Comparison of ENCODE assay signal across 8 mouse cellular contexts in the genomic region with DNA sequence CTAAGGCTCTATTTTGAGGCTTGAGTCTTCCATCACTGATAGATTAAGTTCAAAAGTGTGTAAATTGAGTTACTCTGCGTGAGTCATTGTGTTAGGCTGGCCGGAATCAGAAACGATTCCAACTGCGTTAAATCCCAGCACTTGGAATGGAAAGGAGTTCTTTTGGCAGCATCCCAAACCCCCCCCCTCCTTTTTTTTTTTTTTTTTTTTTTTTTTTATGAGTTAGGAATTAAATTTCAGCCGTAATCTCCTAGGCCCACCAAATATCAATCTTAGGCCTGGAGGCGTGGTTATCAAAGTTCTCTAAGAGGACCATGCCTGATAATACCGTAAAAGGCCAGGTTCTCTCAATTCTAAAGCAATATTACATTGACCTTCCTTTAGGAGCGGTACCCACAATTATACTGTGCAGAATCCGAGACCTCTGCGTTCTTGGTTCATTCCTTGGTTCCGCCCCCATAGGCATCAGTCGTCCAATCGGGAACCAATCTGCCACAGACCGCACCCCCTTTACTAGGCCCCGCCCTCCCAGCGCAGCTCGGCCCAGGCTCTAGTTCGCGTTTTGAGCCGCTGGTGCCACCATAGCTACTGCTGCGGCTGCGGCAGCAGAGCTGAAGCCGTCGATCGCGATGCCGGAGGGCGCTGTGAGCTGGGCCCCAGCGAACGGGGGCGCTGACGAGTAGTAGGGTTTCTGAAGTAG. TPM values are rescaled to one million over a fixed set of nuclear protein-coding genes. Genes with fewer than 3 reads are reported as not detected.
A peak's percentile ranks its signal among the peaks of the same experiment; 100 is the strongest.
DNase-seq lines count a peak whose midpoint lies in the region; ATAC-seq and TF ChIP-seq lines count a peak whose summit lies in the region.

No protein-coding gene starts in this region.

- peak overlapping the region; percentile 83 for H3K9ac ChIP-seq in heart, embryonic 11.5 days (ENCODE audit: low read depth, low read length)
- peak overlapping the region; percentile 80 for H3K9ac ChIP-seq in kidney, embryonic 16.5 days (replicated peaks; ENCODE audit: low read length)
- H3K9ac ChIP-seq in liver, adult 2 months (ENCODE audit: low read depth, low read length), result peak overlapping the region; percentile 70

- no peaks in the 10 kb centered on the region for H3K79me3 ChIP-seq in C2C12 (ENCODE audit: low read depth)

- H3K36me3 ChIP-seq in C2C12 (ENCODE audit: control insufficient read depth, insufficient read depth) (no peaks in the 10 kb centered on the region), myocyte (ENCODE audit: control insufficient read depth, insufficient read depth) (no peaks in the 10 kb centered on the region)
- no peaks in the 10 kb centered on the region for H3K36me3 ChIP-seq in erythroblast, embryonic 14.5 days (ENCODE audit: control insufficient read depth)
- H3K36me3 ChIP-seq in heart, embryonic 11.5 days (ENCODE audit: control insufficient read depth, insufficient read depth, low read length), result no peaks in the 10 kb centered on the region
- H3K36me3 ChIP-seq in kidney, embryonic 16.5 days (ENCODE audit: insufficient read depth, low read length), result no peaks in the 10 kb centered on the region
- no peaks in the 10 kb centered on the region for H3K36me3 ChIP-seq in liver, adult 2 months (ENCODE audit: control insufficient read depth, insufficient read depth, low read length)
- H3K36me3 ChIP-seq in splenic B cell, adult 2 months (ENCODE audit: control insufficient read depth, insufficient read depth, low read length, poor library complexity, severe bottlenecking), result no peaks in the 10 kb centered on the region

- H3K27me3 ChIP-seq in C2C12 (ENCODE audit: control insufficient read depth, insufficient read depth, insufficient read length) (no peaks in the 10 kb centered on the region), myocyte (ENCODE audit: control insufficient read depth, insufficient read depth, insufficient read length) (no peaks in the 10 kb centered on the region)
- no peaks in the 10 kb centered on the region for H3K27me3 ChIP-seq in erythroblast, embryonic 14.5 days (ENCODE audit: control insufficient read depth)
- no peaks in the 10 kb centered on the region for H3K27me3 ChIP-seq in heart, embryonic 11.5 days (ENCODE audit: control insufficient read depth, insufficient read depth, low read length)
- H3K27me3 ChIP-seq in kidney, embryonic 16.5 days (ENCODE audit: insufficient read depth, low read length), result no peaks in the 10 kb centered on the region
- no peaks in the 10 kb centered on the region for H3K27me3 ChIP-seq in liver, adult 2 months (ENCODE audit: control insufficient read depth, insufficient read depth, low read length)
- H3K27me3 ChIP-seq in splenic B cell, adult 2 months (ENCODE audit: control insufficient read depth, insufficient read depth, low read length, poor library complexity, severe bottlenecking), result no peaks in the 10 kb centered on the region

- ATAC-seq in heart, embryonic 11.5 days (replicated peaks; ENCODE audit: insufficient number of reproducible peaks, low FRiP score, low TSS enrichment), result peak; percentile 97
- peak; percentile 99 for ATAC-seq in kidney, embryonic 16.5 days (ENCODE audit: low FRiP score, low TSS enrichment)

- peak overlapping the region; percentile 17; the same call in 1 of the 2 replicates for H3K27ac ChIP-seq in heart, embryonic 11.5 days (ENCODE audit: low read depth, low read length)
- H3K27ac ChIP-seq in kidney, embryonic 16.5 days (ENCODE audit: low read length), result peak overlapping the region; percentile 52
- no peak overlapping the region for H3K27ac ChIP-seq in liver, adult 2 months (replicated peaks; ENCODE audit: insufficient read depth, low read depth, low read length)

- 3% methylated on average over 32 of the region's 32 CpGs for WGBS in heart, embryonic 11.5 days (ENCODE audit: insufficient replicate concordance)
- 2% methylated on average over 32 of the region's 32 CpGs for WGBS in kidney, embryonic 16.5 days
- 4% methylated on average over 32 of the region's 32 CpGs for WGBS in liver, adult 2 months

- TF ChIP-seq CTCF in C2C12 (IDR thresholded peaks at IDR 0.05; ENCODE audit: control insufficient read depth, insufficient read depth, insufficient read length), result peak; percentile 61
- TF ChIP-seq CTCF in brain, embryonic 14.5 days (IDR thresholded peaks at IDR 0.05; ENCODE audit: borderline replicate concordance, extremely low read depth, insufficient read depth, insufficient read length), result peak; percentile 25; the same call in 1 of the 2 replicates
- 0 out of 2 replicates have a peak, but pooled peaks have one; percentile 21 for TF ChIP-seq CTCF in liver, adult 2 months (IDR thresholded peaks at IDR 0.05; ENCODE audit: low read depth, low read length)

- H3ac ChIP-seq in C2C12 (ENCODE audit: control insufficient read depth, insufficient read length, low read depth) (peak overlapping the region; percentile 90), myocyte (ENCODE audit: control insufficient read depth, insufficient read length) (peak overlapping the region; percentile 50)

- TF ChIP-seq POLR2A in brain, embryonic 14.5 days (IDR thresholded peaks at IDR 0.05; ENCODE audit: borderline replicate concordance, extremely low read depth, insufficient read depth, insufficient read length, poor library complexity, severe bottlenecking), result peak; percentile 46; the same call in 1 of the 2 replicates
- TF ChIP-seq POLR2A in liver, adult 2 months (IDR thresholded peaks at IDR 0.05; ENCODE audit: extremely low read depth, insufficient read depth, low read length), result peak; percentile 84; the same call in 1 of the 2 replicates
- TF ChIP-seq POLR2A in myocyte (IDR thresholded peaks at IDR 0.05; ENCODE audit: insufficient read length, low read depth), result peak; percentile 97

- H3K4me3 ChIP-seq in C2C12 (ENCODE audit: insufficient read depth, poor library complexity, severe bottlenecking), result peak overlapping the region; percentile 51
- peak overlapping the region; percentile 84 for H3K4me3 ChIP-seq in erythroblast, embryonic 14.5 days (replicated peaks)
- H3K4me3 ChIP-seq in heart, embryonic 11.5 days (ENCODE audit: low read depth, low read length), result peak overlapping the region; percentile 63
- peak overlapping the region; percentile 68 for H3K4me3 ChIP-seq in kidney, embryonic 16.5 days (ENCODE audit: low read length)
- peak overlapping the region; percentile 79 for H3K4me3 ChIP-seq in liver, adult 2 months (ENCODE audit: insufficient read depth, low read depth, low read length)
- H3K4me3 ChIP-seq in myocyte, result peak overlapping the region; percentile 43

- H3K79me2 ChIP-seq in C2C12 (ENCODE audit: control insufficient read depth, insufficient read depth) (peaks cover 17% of the 10 kb centered on the region), myocyte (ENCODE audit: control insufficient read depth, insufficient read depth) (no peaks in the 10 kb centered on the region)
- no peaks in the 10 kb centered on the region for H3K79me2 ChIP-seq in liver, adult 2 months (ENCODE audit: control insufficient read depth, insufficient read depth, low read length)

- H3K4me2 ChIP-seq in heart, embryonic 11.5 days, result peak overlapping the region; percentile 78
- H3K4me2 ChIP-seq in kidney, embryonic 16.5 days (replicated peaks; ENCODE audit: low read depth, low read length), result peak overlapping the region; percentile 77
- H3K4me2 ChIP-seq in myocyte (ENCODE audit: low read depth), result peak overlapping the region; percentile 82

- no peaks in the 10 kb centered on the region for H3K9me3 ChIP-seq in erythroblast, embryonic 14.5 days (ENCODE audit: control insufficient read depth, low read length)
- no peaks in the 10 kb centered on the region for H3K9me3 ChIP-seq in heart, embryonic 11.5 days (replicated peaks; ENCODE audit: control insufficient read depth, low read length)
- no peaks in the 10 kb centered on the region for H3K9me3 ChIP-seq in kidney, embryonic 16.5 days (ENCODE audit: low read length)

- peak; percentile 99 for DNase-seq in brain, embryonic 14.5 days (ENCODE audit: low read depth)
- DNase-seq in liver, adult 2 months (ENCODE audit: extremely low read depth, low read depth, low spot score), result peak; percentile 86
- DNase-seq in splenic B cell, adult 2 months (ENCODE audit: low read depth, low spot score), result peak; percentile 95

- peaks cover 20% of the 10 kb centered on the region for H3K4me1 ChIP-seq in erythroblast, embryonic 14.5 days (ENCODE audit: control insufficient read depth)
- H3K4me1 ChIP-seq in heart, embryonic 11.5 days (ENCODE audit: control insufficient read depth, insufficient read depth, low read length), result peaks cover 3% of the 10 kb centered on the region; the same call in 1 of the 2 replicates
- peaks cover 12% of the 10 kb centered on the region for H3K4me1 ChIP-seq in kidney, embryonic 16.5 days (ENCODE audit: insufficient read depth, low read length)
- peaks cover 6% of the 10 kb centered on the region for H3K4me1 ChIP-seq in liver, adult 2 months (ENCODE audit: control insufficient read depth, insufficient read depth, low read length)

RNA-seq across cellular contexts. Expression of gene Mapkbp1, which starts 0.5 kb away (rescaled TPM):
- 5.4 TPM for polyA plus RNA-seq in C2C12 (2012; fragmentation: generic; extraction: Trizol)
- 30.4 and 42.5 TPM in 2 replicates for polyA plus RNA-seq in brain, embryonic 14.5 days (2012; rRNA removed)
- 0.02 TPM in 2 replicates for polyA plus RNA-seq in erythroblast, embryonic 14.5 days (2012)
- polyA plus RNA-seq in heart, embryonic 11.5 days (2014; fragmentation: Nextera tagmentation; extraction: Ambion mirVana), result 2.5 and 3.2 TPM in 2 replicates
- 3.2 and 4.0 TPM in 2 replicates for polyA plus RNA-seq in kidney, embryonic 16.5 days (2015; fragmentation: Nextera tagmentation; extraction: Ambion mirVana)
- total RNA-seq in liver, adult 2 months (2014; rRNA removed), result 2.9 and 3.3 TPM in 2 replicates
- 2.2 and 4.6 TPM in 2 replicates for polyA plus RNA-seq in liver, adult 2 months (2012; rRNA removed)
- polyA plus RNA-seq in myocyte (2012; fragmentation: generic; extraction: Trizol), result 6.4 TPM

RNA-seq across cellular contexts. Expression of gene Jmjd7, which starts 55.3 kb away (rescaled TPM):
- polyA plus RNA-seq in C2C12 (2012; fragmentation: generic; extraction: Trizol) (8.1 TPM), myocyte (2012; fragmentation: generic; extraction: Trizol) (10.7 TPM)
- polyA plus RNA-seq in brain, embryonic 14.5 days (2012; rRNA removed), result 16.6 and 23.5 TPM in 2 replicates
- 0.44 and 0.82 TPM in 2 replicates for polyA plus RNA-seq in erythroblast, embryonic 14.5 days (2012)
- polyA plus RNA-seq in heart, embryonic 11.5 days (2014; fragmentation: Nextera tagmentation; extraction: Ambion mirVana), result 12.7 and 16.0 TPM in 2 replicates
- polyA plus RNA-seq in kidney, embryonic 16.5 days (2015; fragmentation: Nextera tagmentation; extraction: Ambion mirVana), result 24.7 and 25.2 TPM in 2 replicates
- 1.7 and 2.8 TPM in 2 replicates for total RNA-seq in liver, adult 2 months (2014; rRNA removed)
- polyA plus RNA-seq in liver, adult 2 months (2012; rRNA removed), result 4.6 and 6.5 TPM in 2 replicates

RNA-seq across cellular contexts. Expression of gene Gm28042, which starts 55.3 kb away (rescaled TPM):
- polyA plus RNA-seq in C2C12 (2012; fragmentation: generic; extraction: Trizol), result 0.73 TPM
- 24.3 and 29.6 TPM in 2 replicates for polyA plus RNA-seq in brain, embryonic 14.5 days (2012; rRNA removed)
- 0.01 TPM in 1 of 2 replicates, not detected in the other for polyA plus RNA-seq in erythroblast, embryonic 14.5 days (2012)
- polyA plus RNA-seq in heart, embryonic 11.5 days (2014; fragmentation: Nextera tagmentation; extraction: Ambion mirVana), result 0.92 and 1.8 TPM in 2 replicates
- polyA plus RNA-seq in kidney, embryonic 16.5 days (2015; fragmentation: Nextera tagmentation; extraction: Ambion mirVana), result 4.0 and 6.0 TPM in 2 replicates
- 0.13 and 1.5 TPM in 2 replicates for total RNA-seq in liver, adult 2 months (2014; rRNA removed)
- polyA plus RNA-seq in liver, adult 2 months (2012; rRNA removed), result 0.91 and 1.8 TPM in 2 replicates
- polyA plus RNA-seq in myocyte (2012; fragmentation: generic; extraction: Trizol), result 1.1 TPM

Comparison
In these comparisons a context has a peak if more than half of its experiments do, and no peak if none do; other contexts are left out.
1. POLR2A ChIP-seq: peak in every context shown above with its lines; median percentile 97 in myocyte; 84 in liver, adult 2 months; 46 in brain, embryonic 14.5 days.